Mouse (Mus musculus) left cerebral cortex, postnatal 36 days (tissue): Measurements from ENCODE around the gene Ajap1. TPM values are rescaled to one million over a fixed set of nuclear protein-coding genes. Genes with fewer than 3 reads are reported as not detected.

ENCODE experiments used
- DNase-seq, 2 experiments: peaks; one replicate each; pipeline ENCODE4 v3.0.0; 2021 to 2022; ENCODE audit warnings: low spot score in 2 of 2, mixed read lengths in 1 of 2
- intact Hi-C: fragments of 180-260 bp; cut with DNase I; formaldehyde crosslinking; loops from one replicate; pipeline ENCODE4 v1.15.1; 2025
- total RNA-seq, 2 experiments: library from RNA; stranded (reverse); gene quantifications; 2 replicates each; pipeline ENCODE4 v1.2.3; 2021

The Ajap1 gene
- total RNA-seq, 2 experiments from 2014 or later = 51.7 to 63.4 TPM

GRCm38 (mm10) chr4:153377981-153378380 lies 104.6 kb downstream of the Ajap1 start:
- intact Hi-C loops = loop anchor here (5.0 kb wide), 1 partner anchor 646 kb away; no protein-coding TSS in a partner anchor
- peak; percentile 36 to 47 for DNase-seq

GRCm38 (mm10) chr4:153374233-153374632 lies 108.4 kb downstream of the Ajap1 start:
- intact Hi-C loops = no loop called here

GRCm38 (mm10) chr4:153373125-153373524 lies 109.5 kb downstream of the Ajap1 start:
- intact Hi-C loops = no loop called here

More at GRCm38 (mm10) chr4:153374233-153374632, 108.4 kb downstream of the Ajap1 start:
- DNase-seq = peak in 1 of 2 experiments; percentile 50

GRCm38 (mm10) chr4:153368620-153369159 lies 113.9 kb downstream of the Ajap1 start:
- intact Hi-C loops = no loop called here
- DNase-seq = no peak

More at GRCm38 (mm10) chr4:153373125-153373524, 109.5 kb downstream of the Ajap1 start:
- DNase-seq = peak; percentile 50 to 69

GRCm38 (mm10) chr4:153360868-153361545 lies 121.6 kb downstream of the Ajap1 start:
- intact Hi-C loops = no loop called here
- no peak for DNase-seq

GRCm38 (mm10) chr4:153358243-153358550 lies 124.4 kb downstream of the Ajap1 start:
- intact Hi-C loops = no loop called here
- DNase-seq = no peak

- intact Hi-C loops = no loop called here
- DNase-seq = no peak
These were observed 124.9 kb downstream of the Ajap1 start for GRCm38 (mm10) chr4:153357539-153358242.

GRCm38 (mm10) chr4:153356236-153356635 lies 126.4 kb downstream of the Ajap1 start:
- no peak for DNase-seq
- intact Hi-C loops = no loop called here

GRCm38 (mm10) chr4:153344999-153345398 lies 137.6 kb downstream of the Ajap1 start:
- intact Hi-C loops = no loop called here
- no peak for DNase-seq

GRCm38 (mm10) chr4:153340887-153341286 lies 141.7 kb downstream of the Ajap1 start:
- intact Hi-C loops = no loop called here
- no peak for DNase-seq

GRCm38 (mm10) chr4:153335301-153335799 lies 147.3 kb downstream of the Ajap1 start:
- no peak for DNase-seq

GRCm38 (mm10) chr4:153327809-153328208 lies 154.8 kb downstream of the Ajap1 start:
- DNase-seq = peak; percentile 49 to 50

More at GRCm38 (mm10) chr4:153335301-153335799, 147.3 kb downstream of the Ajap1 start:
- intact Hi-C loops = no loop called here

More at GRCm38 (mm10) chr4:153327809-153328208, 154.8 kb downstream of the Ajap1 start:
- intact Hi-C loops = no loop called here
